Mouse (Mus musculus): Measurements from ENCODE around the gene Gm4312.
"Not testable (repeated sequence)": the region's sequence is repeated elsewhere in the genome, so short reads cannot be mapped to it uniquely, and the experiment has no call there.

DNA sequence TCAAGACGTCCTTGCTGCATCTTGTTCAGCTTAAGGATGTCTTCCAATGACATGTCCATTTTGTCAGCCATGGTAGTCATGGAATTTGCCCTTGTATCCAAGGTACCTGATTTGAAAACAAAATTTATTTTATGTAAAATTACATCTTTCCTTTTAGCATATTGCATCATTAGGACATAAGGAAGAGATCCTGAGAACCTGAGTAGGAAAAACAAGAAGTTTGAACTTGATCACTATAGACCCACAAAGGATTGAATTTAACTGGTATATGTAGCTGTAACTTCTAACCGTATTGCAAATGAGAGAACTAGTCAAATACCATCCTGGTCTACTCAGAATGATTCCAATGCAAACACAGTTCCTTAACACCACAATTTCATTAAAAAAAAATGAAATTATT, at the start of gene Gm4312:
- TF ChIP-seq CTCF (conservative IDR thresholded peaks at IDR 0.05; ENCODE audit: low read length); POU5F1 (IDR thresholded peaks at IDR 0.05; ENCODE audit: borderline replicate concordance, low read length); NANOG (IDR thresholded peaks at IDR 0.05; ENCODE audit: borderline replicate concordance, low read length): not testable (repeated sequence)

Data from E14TG2a.4 (cell line).